Mouse (Mus musculus) forebrain, embryonic 16.5 days (tissue): ENCODE results near the gene Ptprn2. TPM values are rescaled to one million over a fixed set of nuclear protein-coding genes. Genes with fewer than 3 reads are reported as not detected.

Source experiments
- ATAC-seq: fragments of 200-750 bp; cut with Nextera tagmentation; 2 replicates; pipeline ENCODE4 v1.8.0; 2017; ENCODE audit warnings: mild to moderate bottlenecking, moderate library complexity
- H3K27ac ChIP-seq: fragments of 300-500 bp; sonication (generic); 2 replicates; pipeline ENCODE4 v1.5.1; 2014; ENCODE audit warnings: low read length, control low read depth
- H3K27me3 ChIP-seq: fragments of 300-500 bp; sonication (generic); replicated peaks from 2 replicates; pipeline ENCODE4 v1.6.1; 2014; ENCODE audit warnings: low read length; ENCODE audit not compliant: control insufficient read depth, insufficient read depth
- H3K36me3 ChIP-seq: fragments of 300-500 bp; sonication (generic); 2 replicates; pipeline ENCODE4 v1.6.1; 2014; ENCODE audit not compliant: control insufficient read depth, insufficient read depth
- H3K4me1 ChIP-seq: fragments of 300-500 bp; sonication (generic); replicated peaks from 2 replicates; pipeline ENCODE4 v1.6.1; 2014; ENCODE audit warnings: low read length; ENCODE audit not compliant: control insufficient read depth, insufficient read depth
- H3K4me2 ChIP-seq: fragments of 300-500 bp; sonication (generic); 2 replicates; pipeline ENCODE4 v1.6.1; 2014; ENCODE audit warnings: mild to moderate bottlenecking, low read length, control low read depth
- H3K4me3 ChIP-seq: fragments of 300-500 bp; sonication (generic); replicated peaks from 2 replicates; pipeline ENCODE4 v1.5.1; 2014; ENCODE audit warnings: mild to moderate bottlenecking, low read length, control low read depth
- H3K9ac ChIP-seq: fragments of 300-500 bp; sonication (generic); replicated peaks from 2 replicates; pipeline ENCODE4 v1.6.1; 2014; ENCODE audit warnings: low read depth, low read length, control low read depth
- H3K9me3 ChIP-seq: fragments of 300-500 bp; sonication (generic); 2 replicates; pipeline ENCODE4 v1.6.1; 2016; ENCODE audit warnings: low read length; ENCODE audit not compliant: control insufficient read depth
- WGBS: fragments of 180-500 bp; shearing (Covaris S2); extraction: QIAGEN DNeasy Blood & Tissue Kit; methylation state at CpG from one replicate; pipeline ENCODE4 v1.1.7; 2014; 5-methylcytosine and 5-hydroxymethylcytosine counted together
- polyA plus RNA-seq: library from polyadenylated mRNA; unstranded; fragments of >200 nt; fragmentation: Nextera tagmentation; extraction: Ambion mirVana; gene quantifications from 2 replicates; pipeline ENCODE4 v1.2.1, GENCODE M21; 2015

Ptprn2 gene
- polyA plus RNA-seq, 1 experiment from 2014 or later: 11.5 TPM

GRCm38 (mm10) chr12:116689832-116690231 is 204.3 kb downstream of the Ptprn2 start:
- H3K9me3 ChIP-seq: no peaks in the 10 kb centered on the region
- no peak overlapping the region for H3K9ac ChIP-seq
- H3K4me2 ChIP-seq: no peak overlapping the region
- no peak for ATAC-seq
- no peak overlapping the region for H3K27ac ChIP-seq
- H3K36me3 ChIP-seq: no peaks in the 10 kb centered on the region
- H3K4me3 ChIP-seq: no peak overlapping the region
- WGBS: 88% methylated on average over 2 of the region's 2 CpGs
- H3K4me1 ChIP-seq: no peaks in the 10 kb centered on the region
- H3K27me3 ChIP-seq: no peaks in the 10 kb centered on the region

DNA sequence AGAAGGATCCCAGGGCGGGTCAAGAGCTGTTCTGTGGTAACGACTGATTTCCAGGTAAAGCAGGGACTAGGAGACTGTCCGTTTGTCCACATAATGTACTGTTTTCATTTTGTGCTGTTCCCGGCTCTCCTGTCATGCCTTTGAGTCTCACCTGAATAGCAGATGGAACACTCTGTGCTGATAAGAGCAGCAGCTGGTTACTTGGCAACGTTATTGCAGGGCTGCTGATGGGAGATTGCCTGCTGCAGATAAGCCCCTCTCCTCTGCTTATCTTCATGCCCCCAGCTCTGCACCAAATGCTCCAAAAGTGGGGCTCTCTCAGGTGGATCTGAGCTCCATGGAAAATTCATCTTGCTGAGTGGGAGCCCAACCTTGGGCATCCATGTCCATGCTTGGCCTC is 224.0 kb downstream of the Ptprn2 start:
- Histone ChIP-seq H3K36me3 (no peaks in the 10 kb centered on the region), H3K4me3 (no peak overlapping the region), H3K4me2 (no peak overlapping the region), H3K27ac (no peak overlapping the region), H3K4me1 (no peaks in the 10 kb centered on the region), H3K27me3 (no peaks in the 10 kb centered on the region), H3K9ac (no peak overlapping the region), H3K9me3 (no peaks in the 10 kb centered on the region)
- peak; percentile 43; the same call in 1 of the 2 replicates for ATAC-seq
- 74% methylated on average over 5 of the region's 5 CpGs for WGBS

GRCm38 (mm10) chr12:116710716-116711115 is 225.2 kb downstream of the Ptprn2 start:
- 53% methylated on average over 3 of the region's 3 CpGs for WGBS
- Histone ChIP-seq H3K9ac (no peak overlapping the region), H3K27me3 (no peaks in the 10 kb centered on the region), H3K4me1 (no peaks in the 10 kb centered on the region), H3K9me3 (no peaks in the 10 kb centered on the region), H3K4me2 (no peak overlapping the region), H3K36me3 (no peaks in the 10 kb centered on the region), H3K27ac (no peak overlapping the region), H3K4me3 (no peak overlapping the region)
- ATAC-seq: 0 out of 2 replicates have a peak, but pooled peaks have one; percentile 52

GRCm38 (mm10) chr12:116711133-116711532 is 225.6 kb downstream of the Ptprn2 start:
- Histone ChIP-seq H3K36me3 (no peaks in the 10 kb centered on the region), H3K4me1 (no peaks in the 10 kb centered on the region), H3K4me3 (no peak overlapping the region), H3K4me2 (no peak overlapping the region), H3K27me3 (no peaks in the 10 kb centered on the region), H3K27ac (no peak overlapping the region), H3K9me3 (no peaks in the 10 kb centered on the region), H3K9ac (no peak overlapping the region)
- 0 out of 2 replicates have a peak, but pooled peaks have one; percentile 23 for ATAC-seq
- WGBS: 85% methylated on average over 6 of the region's 6 CpGs

DNA sequence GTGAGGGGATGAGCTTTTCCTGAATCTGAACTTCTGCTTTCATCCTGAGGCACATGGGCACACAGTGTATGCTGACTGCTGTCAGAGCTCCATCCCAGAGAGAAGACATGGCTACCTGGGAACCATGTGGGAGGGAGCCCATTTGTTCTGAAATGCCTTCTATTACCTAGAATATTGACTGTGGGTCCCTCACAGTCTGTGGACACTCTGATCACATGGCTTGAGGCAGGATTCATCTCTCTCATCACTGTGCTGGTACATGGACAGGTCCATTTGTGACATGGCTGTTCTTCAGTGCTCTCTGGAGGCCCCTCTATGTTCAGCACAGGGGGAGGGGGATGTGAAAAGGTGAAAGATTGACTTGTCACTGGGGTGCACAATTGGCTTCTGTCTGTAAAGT is 227.6 kb downstream of the Ptprn2 start:
- H3K9me3 ChIP-seq: no peaks in the 10 kb centered on the region
- H3K27ac ChIP-seq: no peak overlapping the region
- no peak overlapping the region for H3K4me3 ChIP-seq
- no peaks in the 10 kb centered on the region for H3K27me3 ChIP-seq
- no peak for ATAC-seq
- no peaks in the 10 kb centered on the region for H3K4me1 ChIP-seq
- H3K4me2 ChIP-seq: no peak overlapping the region
- no peak overlapping the region for H3K9ac ChIP-seq
- no peaks in the 10 kb centered on the region for H3K36me3 ChIP-seq

DNA sequence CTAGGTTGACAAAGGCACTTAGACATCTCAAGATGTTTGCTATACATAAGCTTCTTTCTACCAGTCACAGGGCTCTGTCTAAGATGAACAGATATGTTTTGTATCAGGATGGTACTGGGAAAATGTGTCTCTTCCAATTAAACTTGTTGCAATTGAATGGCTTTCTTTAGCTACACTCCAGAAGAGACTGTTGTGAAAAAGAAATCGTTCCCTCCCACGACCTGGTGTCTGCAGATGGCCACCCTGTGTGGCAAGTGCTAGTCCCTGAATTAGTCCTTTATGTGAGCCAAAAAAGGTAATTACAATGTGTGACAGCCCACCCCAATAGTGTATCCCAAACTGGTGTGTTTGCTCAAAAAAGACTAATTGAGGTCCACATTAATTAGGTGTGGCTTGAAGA is 235.5 kb downstream of the Ptprn2 start:
- H3K36me3 ChIP-seq: no peaks in the 10 kb centered on the region; the same call in 1 of the 2 replicates
- no peak for ATAC-seq
- H3K4me1 ChIP-seq: no peaks in the 10 kb centered on the region
- WGBS: 35% methylated on average over 2 of the region's 2 CpGs
- H3K9me3 ChIP-seq: no peaks in the 10 kb centered on the region
- H3K27me3 ChIP-seq: no peaks in the 10 kb centered on the region
- H3K4me3 ChIP-seq: no peak overlapping the region
- H3K9ac ChIP-seq: no peak overlapping the region
- H3K27ac ChIP-seq: no peak overlapping the region
- no peak overlapping the region for H3K4me2 ChIP-seq

DNA sequence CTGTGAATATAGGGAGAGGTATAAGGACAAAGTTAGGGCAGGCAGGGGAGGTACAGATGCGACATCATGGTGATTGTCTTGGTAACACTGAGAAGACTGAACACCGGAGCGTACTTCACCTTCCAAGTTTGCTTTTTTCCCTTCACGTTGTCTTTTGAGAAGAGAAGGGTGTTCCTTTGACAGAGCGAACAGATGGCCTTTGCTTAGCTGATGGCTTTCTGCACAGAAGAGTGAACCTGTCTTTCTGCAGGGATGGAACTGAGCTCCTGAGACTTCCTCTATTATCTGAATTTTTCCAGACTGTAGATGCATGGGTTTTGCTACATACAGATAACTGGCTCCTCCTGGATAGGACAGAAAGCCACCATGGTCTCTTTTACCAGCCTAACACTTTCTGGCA is 254.6 kb downstream of the Ptprn2 start:
- H3K4me2 ChIP-seq: no peak overlapping the region
- H3K4me3 ChIP-seq: no peak overlapping the region
- H3K27me3 ChIP-seq: no peaks in the 10 kb centered on the region
- no peak for ATAC-seq
- H3K9me3 ChIP-seq: no peaks in the 10 kb centered on the region
- no peak overlapping the region for H3K9ac ChIP-seq
- no peaks in the 10 kb centered on the region for H3K36me3 ChIP-seq
- 96% methylated on average over 5 of the region's 5 CpGs for WGBS
- H3K27ac ChIP-seq: no peak overlapping the region
- no peaks in the 10 kb centered on the region for H3K4me1 ChIP-seq

- Histone ChIP-seq H3K4me3 (no peak overlapping the region), H3K4me2 (no peak overlapping the region), H3K27me3 (no peaks in the 10 kb centered on the region), H3K9ac (no peak overlapping the region), H3K27ac (no peak overlapping the region), H3K9me3 (no peaks in the 10 kb centered on the region), H3K36me3 (no peaks in the 10 kb centered on the region), H3K4me1 (no peaks in the 10 kb centered on the region)
- no peak for ATAC-seq
Observed at GRCm38 (mm10) chr12:116741300-116741699, 255.8 kb downstream of the Ptprn2 start.

DNA sequence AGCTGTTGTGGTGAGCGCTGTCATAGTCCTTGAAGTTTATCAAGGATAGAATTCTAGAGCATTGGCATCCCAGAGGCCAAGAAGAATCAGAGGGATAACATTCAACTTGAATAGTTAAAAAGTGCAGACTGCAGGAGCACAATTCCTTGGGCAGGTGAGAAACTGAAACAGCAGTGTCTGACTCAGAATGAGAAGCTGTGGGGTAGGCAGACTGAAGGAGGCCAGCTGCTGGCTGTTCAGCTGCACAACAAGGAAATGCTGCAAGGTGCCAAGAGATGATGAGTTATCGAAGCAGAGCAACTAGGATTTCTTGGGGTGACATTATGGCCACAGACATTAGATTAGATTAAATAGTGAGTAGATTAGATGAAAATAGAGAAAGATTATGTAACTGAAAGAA is 260.9 kb downstream of the Ptprn2 start:
- H3K36me3 ChIP-seq: no peaks in the 10 kb centered on the region
- no peaks in the 10 kb centered on the region for H3K4me1 ChIP-seq
- no peaks in the 10 kb centered on the region for H3K9me3 ChIP-seq
- H3K9ac ChIP-seq: no peak overlapping the region
- WGBS: 89% methylated on average over 2 of the region's 2 CpGs
- no peak for ATAC-seq
- no peaks in the 10 kb centered on the region for H3K27me3 ChIP-seq
- H3K27ac ChIP-seq: no peak overlapping the region
- H3K4me2 ChIP-seq: no peak overlapping the region
- H3K4me3 ChIP-seq: no peak overlapping the region

DNA sequence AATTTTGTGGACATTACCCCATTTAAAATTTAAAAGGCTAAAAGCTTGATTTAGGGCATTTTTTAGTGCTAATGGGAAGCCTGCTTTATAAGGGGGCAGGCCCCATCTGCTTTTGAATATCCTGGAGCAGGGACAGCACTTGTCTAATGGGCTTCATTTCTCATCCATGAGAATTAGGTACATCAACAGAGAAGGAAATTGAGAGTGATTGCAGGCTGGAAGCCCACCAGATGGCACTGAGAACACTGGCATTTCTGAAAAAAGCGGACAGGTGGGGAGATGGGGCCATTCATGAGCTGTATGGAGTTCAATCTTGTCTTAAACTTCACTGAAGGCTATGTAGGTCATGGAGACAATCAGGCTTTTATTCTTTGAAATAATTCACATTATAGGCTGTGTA is 267.3 kb downstream of the Ptprn2 start:
- H3K27ac ChIP-seq: no peak overlapping the region
- no peak overlapping the region for H3K4me2 ChIP-seq
- H3K4me1 ChIP-seq: no peaks in the 10 kb centered on the region; the same call in 1 of the 2 replicates
- H3K9ac ChIP-seq: no peak overlapping the region
- H3K9me3 ChIP-seq: no peaks in the 10 kb centered on the region
- 61% methylated on average over 1 of the region's 1 CpGs for WGBS
- no peak for ATAC-seq
- no peak overlapping the region for H3K4me3 ChIP-seq
- no peaks in the 10 kb centered on the region for H3K36me3 ChIP-seq
- no peaks in the 10 kb centered on the region for H3K27me3 ChIP-seq
